Mouse (Mus musculus): ENCODE results near the gene Sdk2. TPM values are rescaled to one million over a fixed set of nuclear protein-coding genes. Genes with fewer than 3 reads are reported as not detected.

Gene Sdk2
- total and polyA plus RNA-seq, 3 experiments, result 0.22 TPM; not detected in 2

DNA sequence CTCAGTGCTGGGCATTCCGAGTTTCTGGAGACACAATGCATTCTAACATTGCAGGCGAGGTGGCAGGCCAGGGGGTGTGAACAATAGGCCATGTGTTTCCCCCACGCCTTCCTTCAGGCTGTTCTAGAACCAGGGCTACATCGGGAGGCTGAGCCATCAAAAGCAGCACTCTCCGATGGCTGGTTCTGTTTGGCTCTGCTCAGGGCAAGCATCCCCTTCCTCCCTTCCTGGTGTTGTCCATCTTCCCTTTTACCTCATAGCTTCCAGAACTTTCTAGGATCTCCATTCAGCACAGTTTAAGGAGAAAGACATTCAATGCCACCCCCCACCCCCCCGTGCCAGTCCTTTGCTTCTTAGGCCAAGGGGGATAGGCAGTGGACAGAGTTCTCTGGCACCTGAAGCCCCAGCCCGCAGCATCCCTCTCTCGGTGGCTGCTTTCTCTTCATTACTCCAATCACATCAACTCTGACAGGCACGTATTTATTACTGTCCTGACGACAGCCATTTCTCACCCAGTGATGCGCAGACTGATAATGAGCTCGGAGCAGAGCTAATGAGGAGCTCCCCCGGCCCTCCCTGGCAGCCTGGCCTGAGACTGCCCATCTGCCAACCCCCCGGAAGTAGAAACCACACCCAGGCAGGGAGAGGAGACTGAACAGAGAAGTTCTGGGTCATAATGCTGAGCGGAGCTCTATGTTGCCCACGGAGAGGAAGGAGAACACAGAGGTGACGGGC lies 12.1 kb downstream of the Sdk2 start:
- Histone ChIP-seq H3K36me3 (replicated peaks) (no peaks in the 10 kb centered on the region), H3K4me1 (ENCODE audit: insufficient read depth, low read depth, low read length) (no peaks in the 10 kb centered on the region), H3K4me3 (ENCODE audit: low read depth, low read length) (no peak overlapping the region), H3K9me3 (replicated peaks) (peaks cover 92% of the 10 kb centered on the region), H3K27me3 (ENCODE audit: insufficient read depth, low read length) (no peaks in the 10 kb centered on the region)
- ATAC-seq (ENCODE audit: extremely low read depth, insufficient number of reproducible peaks, low FRiP score, poor library complexity, severe bottlenecking), result no peak
- no peak for DNase-seq (ENCODE audit: low spot score)
- TF ChIP-seq POLR2AphosphoS5 (IDR thresholded peaks at IDR 0.05; ENCODE audit: insufficient replicate concordance, low read depth, low read length) (no peak), GATA1 (IDR thresholded peaks at IDR 0.05; ENCODE audit: borderline replicate concordance, low read length) (no peak), CTCF (IDR thresholded peaks at IDR 0.05; ENCODE audit: low read depth, low read length) (no peak), GATA2 (IDR thresholded peaks at IDR 0.05; ENCODE audit: borderline replicate concordance, low read depth, low read length) (no peak), TAL1 (conservative IDR thresholded peaks at IDR 0.05; ENCODE audit: low read depth, low read length) (no peak)

DNA sequence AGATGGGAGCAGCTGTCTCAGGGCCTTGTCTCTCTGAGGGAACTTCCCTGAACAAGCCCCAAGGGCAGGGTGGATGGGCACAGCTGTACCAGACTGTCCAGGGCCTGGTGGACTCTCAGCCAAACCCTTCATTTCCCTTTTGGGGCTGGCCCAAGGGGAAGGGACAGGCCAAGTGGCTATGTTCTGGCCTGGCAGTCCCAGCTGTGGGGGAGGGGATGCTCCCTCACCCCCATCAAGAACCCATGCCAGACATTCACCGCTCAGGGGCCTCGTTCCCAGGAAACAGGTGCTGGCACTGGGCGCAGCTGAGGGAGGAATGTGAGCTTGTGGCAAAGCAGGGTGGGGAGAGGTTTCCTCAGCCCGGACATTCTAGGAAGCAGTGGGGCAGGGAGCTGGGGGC lies 15.5 kb downstream of the Sdk2 start:
- no peak for TF ChIP-seq TAL1 (conservative IDR thresholded peaks at IDR 0.05; ENCODE audit: low read depth, low read length)
- TF ChIP-seq GATA1 (IDR thresholded peaks at IDR 0.05; ENCODE audit: borderline replicate concordance, low read length), result no peak
- no peak for TF ChIP-seq GATA2 (IDR thresholded peaks at IDR 0.05; ENCODE audit: borderline replicate concordance, low read depth, low read length)
- H3K36me3 ChIP-seq (replicated peaks), result no peaks in the 10 kb centered on the region
- H3K4me1 ChIP-seq (ENCODE audit: insufficient read depth, low read depth, low read length), result no peaks in the 10 kb centered on the region
- no peak overlapping the region; the same call in 1 of the 2 replicates for H3K4me3 ChIP-seq (ENCODE audit: low read depth, low read length)
- H3K27me3 ChIP-seq (ENCODE audit: insufficient read depth, low read length), result no peaks in the 10 kb centered on the region
- ATAC-seq (ENCODE audit: extremely low read depth, insufficient number of reproducible peaks, low FRiP score, poor library complexity, severe bottlenecking), result no peak
- H3K9me3 ChIP-seq (replicated peaks), result peaks cover 94% of the 10 kb centered on the region
- no peak for DNase-seq (ENCODE audit: low spot score)

DNA sequence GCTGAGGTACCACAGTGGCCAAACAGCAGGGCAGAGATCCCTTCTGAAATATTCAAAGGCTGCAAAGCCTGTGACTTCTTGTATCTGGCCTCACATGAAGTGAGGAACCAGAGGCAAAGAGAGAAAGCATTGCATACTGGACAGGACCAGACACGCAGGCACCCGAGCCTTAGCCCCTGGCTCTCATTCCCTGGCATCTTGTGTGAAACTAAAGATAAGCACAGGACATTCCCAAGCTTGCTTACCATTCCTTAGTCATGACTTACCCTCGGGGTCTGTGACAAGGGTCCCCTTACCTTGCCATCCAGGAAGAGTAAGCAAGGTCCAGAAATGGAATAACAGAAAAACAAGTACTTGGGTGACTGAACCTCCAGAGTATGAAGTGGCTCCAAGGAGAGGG lies 16.3 kb downstream of the Sdk2 start:
- DNase-seq (ENCODE audit: low spot score) (no peak), ATAC-seq (ENCODE audit: extremely low read depth, insufficient number of reproducible peaks, low FRiP score, poor library complexity, severe bottlenecking) (no peak)
- H3K36me3 ChIP-seq (replicated peaks), result no peaks in the 10 kb centered on the region
- H3K27me3 ChIP-seq (ENCODE audit: insufficient read depth, low read length), result no peaks in the 10 kb centered on the region
- peaks cover 90% of the 10 kb centered on the region for H3K9me3 ChIP-seq (replicated peaks)
- no peak overlapping the region for H3K4me3 ChIP-seq (ENCODE audit: low read depth, low read length)
- no peaks in the 10 kb centered on the region for H3K4me1 ChIP-seq (ENCODE audit: insufficient read depth, low read depth, low read length)
- no peak for TF ChIP-seq GATA1 (IDR thresholded peaks at IDR 0.05; ENCODE audit: borderline replicate concordance, low read length)

DNA sequence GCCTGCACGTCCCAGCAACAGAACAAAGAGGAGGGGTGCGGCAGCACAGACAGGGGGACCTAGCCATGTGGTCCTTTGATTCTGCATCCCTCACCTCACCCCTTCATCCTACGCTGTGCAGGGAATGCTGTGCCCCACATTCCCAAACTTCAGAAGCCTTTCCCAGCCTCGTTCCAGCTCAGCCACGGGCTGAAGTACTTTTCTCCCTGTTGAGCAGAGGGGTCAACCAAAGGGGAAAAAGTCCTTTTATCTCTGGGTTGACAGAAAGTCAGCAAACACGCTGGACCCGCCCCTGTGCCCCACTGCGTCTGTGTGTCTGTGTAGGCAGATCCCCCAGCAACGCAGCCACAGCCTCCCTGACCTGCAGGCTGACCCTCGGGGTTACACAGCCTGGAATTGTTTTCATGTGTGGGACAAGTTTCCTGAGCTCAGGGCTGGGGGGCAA lies 18.9 kb downstream of the Sdk2 start:
- H3K36me3 ChIP-seq (replicated peaks), result no peaks in the 10 kb centered on the region
- TF ChIP-seq CTCF (IDR thresholded peaks at IDR 0.05; ENCODE audit: low read depth, low read length), result no peak
- TF ChIP-seq POLR2AphosphoS5 (IDR thresholded peaks at IDR 0.05; ENCODE audit: insufficient replicate concordance, low read depth, low read length), result no peak
- no peak for TF ChIP-seq TAL1 (conservative IDR thresholded peaks at IDR 0.05; ENCODE audit: low read depth, low read length)
- TF ChIP-seq GATA1 (IDR thresholded peaks at IDR 0.05; ENCODE audit: borderline replicate concordance, low read length), result no peak
- no peak for TF ChIP-seq GATA2 (IDR thresholded peaks at IDR 0.05; ENCODE audit: borderline replicate concordance, low read depth, low read length)
- DNase-seq (ENCODE audit: low spot score), result no peak
- H3K27me3 ChIP-seq (ENCODE audit: insufficient read depth, low read length), result no peaks in the 10 kb centered on the region
- H3K4me1 ChIP-seq (ENCODE audit: insufficient read depth, low read depth, low read length), result no peaks in the 10 kb centered on the region
- H3K9me3 ChIP-seq (replicated peaks), result peaks cover 91% of the 10 kb centered on the region
- H3K4me3 ChIP-seq (ENCODE audit: low read depth, low read length), result no peak overlapping the region
- ATAC-seq (ENCODE audit: extremely low read depth, insufficient number of reproducible peaks, low FRiP score, poor library complexity, severe bottlenecking), result no peak

DNA sequence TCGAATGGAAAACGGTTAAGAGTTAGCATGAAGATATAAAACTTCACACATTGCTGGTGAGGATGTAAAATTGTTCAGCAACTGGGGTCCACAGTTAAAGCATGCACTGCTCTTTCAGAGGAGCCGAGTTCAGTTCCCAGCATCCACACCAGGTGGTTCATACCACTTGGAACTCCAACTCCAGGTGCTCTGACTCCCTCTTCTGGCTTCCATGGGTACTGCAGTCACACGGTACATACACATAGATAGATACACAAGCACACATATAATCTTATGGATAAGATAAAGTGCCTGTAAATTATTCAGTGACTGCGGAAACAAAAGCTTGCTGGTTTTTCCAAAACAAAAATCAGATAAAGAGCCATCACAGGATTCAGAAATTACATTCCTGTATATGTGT lies 19.9 kb downstream of the Sdk2 start:
- H3K4me1 ChIP-seq (ENCODE audit: insufficient read depth, low read depth, low read length), result no peaks in the 10 kb centered on the region
- DNase-seq (ENCODE audit: low spot score) (no peak), ATAC-seq (ENCODE audit: extremely low read depth, insufficient number of reproducible peaks, low FRiP score, poor library complexity, severe bottlenecking) (no peak)
- H3K4me3 ChIP-seq (ENCODE audit: low read depth, low read length), result no peak overlapping the region
- H3K9me3 ChIP-seq (replicated peaks), result peaks cover 90% of the 10 kb centered on the region
- H3K27me3 ChIP-seq (ENCODE audit: insufficient read depth, low read length), result no peaks in the 10 kb centered on the region
- TF ChIP-seq CTCF (IDR thresholded peaks at IDR 0.05; ENCODE audit: low read depth, low read length), result no peak
- no peak for TF ChIP-seq POLR2AphosphoS5 (IDR thresholded peaks at IDR 0.05; ENCODE audit: insufficient replicate concordance, low read depth, low read length)
- no peak for TF ChIP-seq GATA2 (IDR thresholded peaks at IDR 0.05; ENCODE audit: borderline replicate concordance, low read depth, low read length)
- TF ChIP-seq GATA1 (IDR thresholded peaks at IDR 0.05; ENCODE audit: borderline replicate concordance, low read length), result no peak
- no peak for TF ChIP-seq TAL1 (conservative IDR thresholded peaks at IDR 0.05; ENCODE audit: low read depth, low read length)
- no peaks in the 10 kb centered on the region for H3K36me3 ChIP-seq (replicated peaks)

DNA sequence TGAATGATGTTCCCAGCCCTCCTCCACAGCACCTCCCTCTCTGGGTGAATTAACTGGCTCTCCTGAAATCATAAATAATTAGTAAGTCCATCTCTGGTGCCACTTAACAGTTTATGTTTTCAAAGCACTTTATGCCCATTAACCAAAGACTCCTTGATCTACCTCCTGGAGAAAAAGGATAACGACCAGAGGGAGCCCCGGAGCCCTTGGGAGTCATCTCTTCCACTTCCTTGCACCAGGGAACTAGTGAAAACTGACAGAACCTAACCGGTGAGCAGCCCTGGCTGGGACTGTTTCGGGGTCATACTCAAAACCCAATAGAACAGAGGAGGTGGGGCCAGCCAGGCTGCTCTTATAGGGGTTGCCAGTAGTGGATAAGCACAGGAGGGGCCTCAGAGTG lies 22.5 kb downstream of the Sdk2 start:
- H3K27me3 ChIP-seq (ENCODE audit: insufficient read depth, low read length), result no peaks in the 10 kb centered on the region

More for the DNA sequence above, 22.5 kb downstream of the Sdk2 start:
- Histone ChIP-seq H3K9me3 (replicated peaks) (peaks cover 87% of the 10 kb centered on the region), H3K4me1 (ENCODE audit: insufficient read depth, low read depth, low read length) (no peaks in the 10 kb centered on the region), H3K4me3 (ENCODE audit: low read depth, low read length) (no peak overlapping the region), H3K36me3 (replicated peaks) (no peaks in the 10 kb centered on the region)
- ATAC-seq (ENCODE audit: extremely low read depth, insufficient number of reproducible peaks, low FRiP score, poor library complexity, severe bottlenecking) (no peak), DNase-seq (ENCODE audit: low spot score) (no peak)
- TF ChIP-seq POLR2AphosphoS5 (IDR thresholded peaks at IDR 0.05; ENCODE audit: insufficient replicate concordance, low read depth, low read length) (no peak), GATA1 (IDR thresholded peaks at IDR 0.05; ENCODE audit: borderline replicate concordance, low read length) (no peak), CTCF (IDR thresholded peaks at IDR 0.05; ENCODE audit: low read depth, low read length) (no peak), GATA2 (IDR thresholded peaks at IDR 0.05; ENCODE audit: borderline replicate concordance, low read depth, low read length) (no peak), TAL1 (conservative IDR thresholded peaks at IDR 0.05; ENCODE audit: low read depth, low read length) (no peak)

All from G1E (cell line).